In the genomic region with DNA sequence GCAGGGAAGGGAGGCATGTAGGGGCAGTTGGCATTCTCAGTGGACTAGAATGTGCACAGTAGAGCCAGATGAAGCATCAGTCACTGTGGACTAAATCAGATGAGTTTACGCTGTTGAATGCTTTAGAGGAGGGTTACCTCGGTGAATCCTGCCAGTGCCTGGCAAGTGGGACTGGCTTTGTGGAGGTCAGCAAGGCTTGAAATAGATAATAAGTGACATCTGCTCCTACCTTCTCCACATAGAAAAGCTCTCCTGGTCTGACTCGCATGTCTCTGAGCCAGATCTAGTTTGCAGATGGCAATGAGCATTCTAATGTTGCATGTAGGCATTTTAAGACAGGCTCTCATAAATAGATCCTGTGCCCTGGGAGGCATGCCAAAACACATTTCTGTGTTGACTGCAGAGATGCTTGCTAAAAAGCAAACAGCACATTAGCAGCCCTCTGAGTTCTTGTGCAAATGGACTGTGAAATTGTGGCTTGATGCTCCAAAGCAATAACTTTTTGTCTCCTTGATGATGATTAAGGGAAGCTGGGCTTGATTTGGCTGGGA, we compare ENCODE assay signal across 13 mouse cellular contexts.
A peak's percentile ranks its signal among the peaks of the same experiment; 100 is the strongest.
DNase-seq lines count a peak whose midpoint lies in the region; ATAC-seq and TF ChIP-seq lines count a peak whose summit lies in the region.
"Had no signal": no experiment of that assay in that cellular context is flagged by ENCODE, and none has a peak within 500 bp of the region (broad histone marks: within the 10 kb centered on the region; RNA-seq: fewer than 3 reads in every experiment).

No protein-coding gene starts in this region.

- H3K9ac ChIP-seq in forebrain, embryonic 14.5 days (ENCODE audit: low read length), result no peak overlapping the region
- H3K9ac ChIP-seq in forebrain, embryonic 15.5 days (replicated peaks), result no peak overlapping the region
- no peak overlapping the region for H3K9ac ChIP-seq in stomach, postnatal 0 days (ENCODE audit: low read length)
- H3K9ac ChIP-seq: lung, embryonic 15.5 days; midbrain, embryonic 13.5 days had no signal

- H3K4me3 ChIP-seq in forebrain, embryonic 14.5 days (ENCODE audit: low read depth, low read length), result no peak overlapping the region
- H3K4me3 ChIP-seq in forebrain, embryonic 15.5 days, result no peak overlapping the region
- no peak overlapping the region for H3K4me3 ChIP-seq in stomach, postnatal 0 days (ENCODE audit: low read depth, low read length)
- H3K4me3 ChIP-seq: left cerebral cortex, adult 2 months; lung, embryonic 15.5 days; midbrain, embryonic 13.5 days had no signal

- no peak overlapping the region for H3K27ac ChIP-seq in forebrain, embryonic 14.5 days (ENCODE audit: low read depth, low read length)
- H3K27ac ChIP-seq in forebrain, embryonic 15.5 days (replicated peaks), result no peak overlapping the region
- no peak overlapping the region for H3K27ac ChIP-seq in stomach, postnatal 0 days (replicated peaks)
- H3K27ac ChIP-seq: left cerebral cortex, adult 2 months; lung, embryonic 15.5 days; midbrain, embryonic 13.5 days had no signal

- TF ChIP-seq CTCF in stomach, postnatal 0 days (IDR thresholded peaks at IDR 0.05; ENCODE audit: low read depth), result no peak

- peak; percentile 55 for DNase-seq in forebrain, embryonic 14.5 days (ENCODE audit: low spot score)
- peak; percentile 49 for DNase-seq in cerebellum, adult 9-11 months
- DNase-seq in layer of hippocampus, adult 9-10 months (ENCODE audit: low spot score), result peak; percentile 22
- peak; percentile 37 to 41 for DNase-seq in right cerebral cortex, adult 2 months (ENCODE audit: low spot score in 2 of 2)
- no peak for DNase-seq in stomach, postnatal 0 days (ENCODE audit: low spot score)
- DNase-seq in urinary bladder, postnatal 14 days (ENCODE audit: low spot score), result no peak
- DNase-seq in MN1 (ENCODE audit: low spot score), result no peak
- DNase-seq: thymus, postnatal 4 days had no signal

- 85% methylated on average over 3 of the region's 3 CpGs for WGBS in forebrain, embryonic 14.5 days
- 70% methylated on average over 3 of the region's 3 CpGs for WGBS in forebrain, embryonic 15.5 days
- WGBS in stomach, postnatal 0 days, result 83% methylated on average over 3 of the region's 3 CpGs

- TF ChIP-seq EP300 in stomach, postnatal 0 days (optimal IDR thresholded peaks at IDR 0.05), result no peak

- H3K4me2 ChIP-seq in forebrain, embryonic 14.5 days (ENCODE audit: low read length), result no peak overlapping the region
- no peak overlapping the region for H3K4me2 ChIP-seq in forebrain, embryonic 15.5 days (replicated peaks)
- no peak overlapping the region for H3K4me2 ChIP-seq in stomach, postnatal 0 days (replicated peaks; ENCODE audit: low read depth)
- H3K4me2 ChIP-seq: lung, embryonic 15.5 days; midbrain, embryonic 13.5 days had no signal

- no peaks in the 10 kb centered on the region for H3K9me3 ChIP-seq in forebrain, embryonic 14.5 days (replicated peaks; ENCODE audit: control insufficient read depth, low read length)
- H3K9me3 ChIP-seq in forebrain, embryonic 15.5 days, result no peaks in the 10 kb centered on the region
- no peaks in the 10 kb centered on the region for H3K9me3 ChIP-seq in stomach, postnatal 0 days (ENCODE audit: control insufficient read depth, low read length)
- H3K9me3 ChIP-seq: lung, embryonic 15.5 days; midbrain, embryonic 13.5 days had no signal

- ATAC-seq in forebrain, embryonic 14.5 days, result no peak; the same call in 1 of the 2 replicates
- ATAC-seq in forebrain, embryonic 15.5 days (replicated peaks), result no peak
- ATAC-seq in stomach, postnatal 0 days (ENCODE audit: low FRiP score, low TSS enrichment), result no peak
- ATAC-seq: midbrain, embryonic 13.5 days had no signal

- H3K36me3 ChIP-seq in forebrain, embryonic 14.5 days (ENCODE audit: control insufficient read depth, insufficient read depth, low read length), result no peaks in the 10 kb centered on the region
- H3K36me3 ChIP-seq in forebrain, embryonic 15.5 days, result no peaks in the 10 kb centered on the region
- H3K36me3 ChIP-seq in stomach, postnatal 0 days (ENCODE audit: control insufficient read depth, insufficient read depth, low read length), result no peaks in the 10 kb centered on the region
- H3K36me3 ChIP-seq: G1E; lung, embryonic 15.5 days; midbrain, embryonic 13.5 days had no signal

- no peaks in the 10 kb centered on the region for H3K27me3 ChIP-seq in forebrain, embryonic 14.5 days (replicated peaks; ENCODE audit: control insufficient read depth, insufficient read depth, low read length)
- H3K27me3 ChIP-seq in forebrain, embryonic 15.5 days, result no peaks in the 10 kb centered on the region
- H3K27me3 ChIP-seq in stomach, postnatal 0 days (ENCODE audit: control insufficient read depth, insufficient read depth, low read length), result no peaks in the 10 kb centered on the region
- H3K27me3 ChIP-seq: lung, embryonic 15.5 days; midbrain, embryonic 13.5 days had no signal

- no peaks in the 10 kb centered on the region for H3K4me1 ChIP-seq in forebrain, embryonic 14.5 days (ENCODE audit: control insufficient read depth, insufficient read depth, low read length)
- H3K4me1 ChIP-seq in forebrain, embryonic 15.5 days, result no peaks in the 10 kb centered on the region; the same call in 1 of the 2 replicates
- H3K4me1 ChIP-seq in stomach, postnatal 0 days (replicated peaks; ENCODE audit: control insufficient read depth, insufficient read depth), result no peaks in the 10 kb centered on the region
- H3K4me1 ChIP-seq: lung, embryonic 15.5 days; midbrain, embryonic 13.5 days had no signal

Comparison
In these comparisons a context has a peak if more than half of its experiments do, and no peak if none do; other contexts are left out.
1. DNase-seq: peak in forebrain, embryonic 14.5 days (single experiment), cerebellum, adult 9-11 months (single experiment), layer of hippocampus, adult 9-10 months (single experiment) and right cerebral cortex, adult 2 months (2 of 2); none in stomach, postnatal 0 days (single experiment), urinary bladder, postnatal 14 days (single experiment) and MN1 (single experiment).